Mouse (Mus musculus) forebrain, embryonic 14.5 days (tissue): ENCODE results near the gene Mfng. TPM values are rescaled to one million over a fixed set of nuclear protein-coding genes. Genes with fewer than 3 reads are reported as not detected.

Experiments
- ATAC-seq: fragments of 200-750 bp; cut with Nextera tagmentation; 2 replicates; pipeline ENCODE4 v1.8.0; 2017; ENCODE audit warnings: mild to moderate bottlenecking, moderate library complexity
- DNase-seq: peaks from one replicate; pipeline ENCODE4 v3.0.0-alpha.2; 2015; ENCODE audit warnings: low spot score
- H3K27ac ChIP-seq: fragments of 300-500 bp; sonication (generic); 2 replicates; pipeline ENCODE4 v1.5.1; 2014; ENCODE audit warnings: low read depth, mild to moderate bottlenecking, control low read depth, low read length, moderate library complexity
- H3K27me3 ChIP-seq: fragments of 300-500 bp; sonication (generic); replicated peaks from 2 replicates; pipeline ENCODE4 v1.6.1; 2014; ENCODE audit warnings: low read length, control low read depth, mixed read lengths; ENCODE audit not compliant: control insufficient read depth, insufficient read depth
- H3K36me3 ChIP-seq: fragments of 300-500 bp; sonication (generic); 2 replicates; pipeline ENCODE4 v1.6.1; 2014; ENCODE audit warnings: low read length, control low read depth; ENCODE audit not compliant: control insufficient read depth, insufficient read depth
- H3K4me1 ChIP-seq: fragments of 300-500 bp; sonication (generic); 2 replicates; pipeline ENCODE4 v1.6.1; 2014; ENCODE audit warnings: antibody characterized with exemption, low read length, control low read depth; ENCODE audit not compliant: control insufficient read depth, insufficient read depth
- H3K4me2 ChIP-seq: fragments of 300-500 bp; sonication (generic); 2 replicates; pipeline ENCODE4 v1.6.1; 2014; ENCODE audit warnings: mild to moderate bottlenecking, control low read depth, low read length
- H3K4me3 ChIP-seq: fragments of 300-500 bp; sonication (generic); 2 replicates; pipeline ENCODE4 v1.5.1; 2014; ENCODE audit warnings: low read depth, low read length, control low read depth
- H3K9ac ChIP-seq: fragments of 300-500 bp; sonication (generic); 2 replicates; pipeline ENCODE4 v1.6.1; 2014; ENCODE audit warnings: mild to moderate bottlenecking, low read length, control low read depth, moderate library complexity
- H3K9me3 ChIP-seq: fragments of 300-500 bp; sonication (generic); replicated peaks from 2 replicates; pipeline ENCODE4 v1.6.1; 2016; ENCODE audit warnings: low read length, control low read depth, mixed read lengths; ENCODE audit not compliant: control insufficient read depth
- WGBS: fragments of 180-500 bp; shearing (Covaris S2); extraction: QIAGEN DNeasy Blood & Tissue Kit; methylation state at CpG from one replicate; pipeline ENCODE4 v1.1.7; 2014; 5-methylcytosine and 5-hydroxymethylcytosine counted together
- polyA plus RNA-seq: library from polyadenylated mRNA; unstranded; fragments of >200 nt; fragmentation: Nextera tagmentation; extraction: Ambion mirVana; gene quantifications from 2 replicates; pipeline ENCODE4 v1.2.1, GENCODE M21; 2014

The Mfng gene
- polyA plus RNA-seq, 1 experiment from 2014 or later: 51.5 TPM

- no peak overlapping the region for H3K27ac ChIP-seq
- no peak overlapping the region for H3K4me3 ChIP-seq
- H3K9me3 ChIP-seq: no peaks in the 10 kb centered on the region
- H3K27me3 ChIP-seq: no peaks in the 10 kb centered on the region
- H3K4me1 ChIP-seq: peaks cover 2% of the 10 kb centered on the region; the same call in 1 of the 2 replicates
- no peak for ATAC-seq
- H3K4me2 ChIP-seq: no peak overlapping the region
- peaks cover 47% of the 10 kb centered on the region for H3K36me3 ChIP-seq
- no peak for DNase-seq
- 86% methylated on average over 12 of the region's 12 CpGs for WGBS
- H3K9ac ChIP-seq: no peak overlapping the region
Measured at GRCm38 (mm10) chr15:78755966-78756725, 17.1 kb downstream of the Mfng start.

DNA sequence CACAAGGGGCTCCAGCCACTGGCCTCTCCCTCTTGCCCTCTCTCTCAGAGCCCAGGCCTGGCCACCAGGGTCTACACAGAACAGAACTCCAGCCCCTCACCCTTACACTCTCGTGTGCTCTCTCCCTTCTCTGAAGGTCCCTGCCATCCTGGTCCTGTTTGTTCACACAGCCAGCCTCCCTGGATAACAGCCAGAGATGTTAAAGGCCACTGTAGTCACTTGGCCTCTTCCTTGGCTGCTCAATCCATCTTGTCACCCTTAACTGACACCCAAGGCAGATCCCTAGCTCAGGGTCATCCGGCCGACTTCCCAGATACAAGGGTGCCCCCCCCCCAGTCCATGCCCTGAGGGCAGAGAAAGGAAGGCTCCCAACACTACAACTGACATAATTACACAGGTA, 18.0 kb downstream of the Mfng start:
- Histone ChIP-seq H3K27ac (peak overlapping the region; percentile 11; the same call in 1 of the 2 replicates), H3K4me3 (no peak overlapping the region), H3K9ac (no peak overlapping the region), H3K4me2 (no peak overlapping the region), H3K27me3 (no peaks in the 10 kb centered on the region), H3K9me3 (no peaks in the 10 kb centered on the region), H3K36me3 (peaks cover 38% of the 10 kb centered on the region), H3K4me1 (peaks cover 10% of the 10 kb centered on the region; the same call in 1 of the 2 replicates)
- DNase-seq (no peak), ATAC-seq (no peak)
- WGBS: 82% methylated on average over 3 of the region's 3 CpGs

- 0 out of 2 replicates have a peak overlapping the region, but pooled peaks have one; percentile 11 for H3K27ac ChIP-seq
- no peak overlapping the region for H3K9ac ChIP-seq
- H3K27me3 ChIP-seq: no peaks in the 10 kb centered on the region
- H3K4me1 ChIP-seq: peaks cover 11% of the 10 kb centered on the region; the same call in 1 of the 2 replicates
- ATAC-seq: no peak
- H3K9me3 ChIP-seq: no peaks in the 10 kb centered on the region
- DNase-seq: no peak
- WGBS: 76% methylated on average over 5 of the region's 5 CpGs
- H3K36me3 ChIP-seq: peaks cover 29% of the 10 kb centered on the region
- H3K4me3 ChIP-seq: no peak overlapping the region
- H3K4me2 ChIP-seq: no peak overlapping the region
Measured at GRCm38 (mm10) chr15:78754144-78754543, 19.1 kb downstream of the Mfng start.

DNA sequence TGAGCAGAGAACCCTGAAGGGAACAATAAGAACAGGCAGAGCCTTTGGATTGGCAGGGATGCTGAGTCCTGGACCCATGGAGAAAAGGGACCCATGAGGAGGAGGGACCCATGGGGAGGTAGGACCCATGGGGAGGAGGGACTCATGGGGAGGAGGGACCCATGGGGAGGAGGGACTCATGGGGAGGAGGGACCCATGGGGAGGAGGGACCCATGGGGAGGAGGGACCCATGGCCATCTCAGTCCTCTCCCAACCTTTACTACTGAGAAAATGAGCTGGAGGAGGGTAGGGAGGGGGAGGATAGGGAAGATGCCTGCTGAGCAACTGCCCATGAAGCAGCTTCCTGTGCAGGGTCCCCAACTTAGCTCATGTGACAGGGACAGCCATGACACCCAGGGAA, 20.3 kb downstream of the Mfng start:
- Histone ChIP-seq H3K4me3 (no peak overlapping the region), H3K4me1 (peaks cover 11% of the 10 kb centered on the region; the same call in 1 of the 2 replicates), H3K27me3 (no peaks in the 10 kb centered on the region), H3K4me2 (no peak overlapping the region), H3K27ac (no peak overlapping the region), H3K9ac (no peak overlapping the region), H3K9me3 (no peaks in the 10 kb centered on the region), H3K36me3 (peaks cover 19% of the 10 kb centered on the region)
- no peak for ATAC-seq
- DNase-seq: no peak

DNA sequence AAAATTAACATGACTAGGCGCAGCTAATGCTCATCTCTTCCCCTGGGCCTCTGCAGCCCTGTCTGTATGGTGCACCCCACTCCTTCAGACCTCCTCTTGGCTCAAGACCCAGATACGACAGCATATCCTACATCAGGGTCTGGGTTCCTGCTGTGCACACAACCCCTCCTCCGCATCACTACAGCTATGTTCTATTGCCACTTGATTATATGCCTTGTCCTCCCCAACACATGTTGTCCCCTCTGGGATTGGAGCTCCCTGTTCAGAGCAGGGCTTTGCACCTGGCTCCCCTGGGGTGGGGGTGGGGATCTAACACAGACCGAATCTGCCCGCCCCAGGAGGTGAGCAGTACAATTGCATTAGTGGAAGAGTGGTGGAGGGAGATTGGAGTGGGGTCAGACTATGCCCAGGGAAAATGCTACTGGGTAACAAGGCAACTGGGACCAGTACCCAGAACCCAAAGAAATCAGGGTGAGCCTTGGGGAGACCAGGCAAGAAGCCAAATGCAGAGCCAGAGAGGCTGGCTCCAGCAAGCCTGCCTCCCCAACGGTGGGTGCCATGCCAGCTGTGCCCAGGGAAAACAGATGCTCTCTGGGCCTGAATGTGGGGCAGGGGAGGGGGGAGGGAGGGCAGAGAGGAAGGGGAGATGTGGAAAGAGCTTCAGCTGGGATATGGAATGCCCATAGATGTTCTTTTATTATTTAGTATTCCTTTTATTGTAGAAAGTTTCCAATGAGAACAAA, 22.5 kb downstream of the Mfng start:
- WGBS: 43% methylated on average over 6 of the region's 6 CpGs

GRCm38 (mm10) chr15:78749855-78750254, 23.4 kb downstream of the Mfng start:
- Histone ChIP-seq H3K4me1 (peaks cover 11% of the 10 kb centered on the region; the same call in 1 of the 2 replicates), H3K4me3 (no peak overlapping the region), H3K27ac (0 out of 2 replicates have a peak overlapping the region, but pooled peaks have one; percentile 63), H3K27me3 (no peaks in the 10 kb centered on the region), H3K36me3 (no peaks in the 10 kb centered on the region), H3K9ac (no peak overlapping the region), H3K4me2 (no peak overlapping the region), H3K9me3 (no peaks in the 10 kb centered on the region)
- no peak for DNase-seq
- ATAC-seq: no peak
- 65% methylated on average over 5 of the region's 5 CpGs for WGBS

More for the DNA sequence above, 22.5 kb downstream of the Mfng start:
- Histone ChIP-seq H3K27me3 (no peaks in the 10 kb centered on the region), H3K4me2 (no peak overlapping the region), H3K4me1 (peaks cover 11% of the 10 kb centered on the region; the same call in 1 of the 2 replicates), H3K27ac (peak overlapping the region; percentile 63; the same call in 1 of the 2 replicates), H3K36me3 (no peaks in the 10 kb centered on the region), H3K9me3 (no peaks in the 10 kb centered on the region), H3K9ac (no peak overlapping the region), H3K4me3 (no peak overlapping the region)
- ATAC-seq (peak; percentile 59), DNase-seq (peak; percentile 59)

DNA sequence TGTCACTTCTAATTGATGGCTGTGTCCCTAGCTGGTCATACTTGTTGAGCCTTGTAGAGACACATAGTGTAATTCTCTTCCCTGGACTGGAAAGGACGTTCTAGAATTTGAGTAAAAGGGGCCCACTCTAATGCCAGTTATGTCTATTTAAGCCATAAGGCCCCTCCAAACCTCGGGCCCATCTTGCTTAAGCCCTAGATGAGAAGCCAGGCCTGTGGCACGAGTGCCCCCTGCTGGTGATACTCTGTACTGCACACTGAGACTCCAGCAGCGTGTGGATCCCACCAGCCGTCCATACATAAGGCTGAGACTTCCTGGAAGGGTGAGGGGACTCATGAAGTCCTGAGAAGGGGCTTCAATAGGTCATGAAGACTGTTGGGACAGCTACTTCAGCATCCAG, 29.1 kb downstream of the Mfng start:
- no peak overlapping the region for H3K27ac ChIP-seq
- H3K9me3 ChIP-seq: no peaks in the 10 kb centered on the region
- peaks cover 2% of the 10 kb centered on the region; the same call in 1 of the 2 replicates for H3K4me1 ChIP-seq
- H3K9ac ChIP-seq: no peak overlapping the region
- no peaks in the 10 kb centered on the region for H3K36me3 ChIP-seq
- ATAC-seq (peak; percentile 79), DNase-seq (peak; percentile 91)
- H3K4me2 ChIP-seq: no peak overlapping the region
- H3K27me3 ChIP-seq: no peaks in the 10 kb centered on the region
- 3% methylated on average over 5 of the region's 5 CpGs for WGBS
- no peak overlapping the region for H3K4me3 ChIP-seq

- ATAC-seq: no peak
- Histone ChIP-seq H3K4me1 (peaks cover 2% of the 10 kb centered on the region; the same call in 1 of the 2 replicates), H3K4me3 (no peak overlapping the region), H3K36me3 (no peaks in the 10 kb centered on the region), H3K9me3 (no peaks in the 10 kb centered on the region), H3K4me2 (no peak overlapping the region), H3K27me3 (no peaks in the 10 kb centered on the region), H3K27ac (0 out of 2 replicates have a peak overlapping the region, but pooled peaks have one; percentile 2), H3K9ac (no peak overlapping the region)
- no peak for DNase-seq
- WGBS: 85% methylated on average over 8 of the region's 10 CpGs
Measured at GRCm38 (mm10) chr15:78742831-78743230, 30.4 kb downstream of the Mfng start.
